Mouse (Mus musculus) limb, embryonic 13.5 days (tissue): ENCODE results near the gene Gtf2h3. TPM values are rescaled to one million over a fixed set of nuclear protein-coding genes. Genes with fewer than 3 reads are reported as not detected.
"Not testable (repeated sequence)": the region's sequence is repeated elsewhere in the genome, so short reads cannot be mapped to it uniquely, and the experiment has no call there.

ENCODE experiments used
- ATAC-seq: fragments of 200-750 bp; cut with Nextera tagmentation; 2 replicates; pipeline ENCODE4 v1.8.0; 2017; ENCODE audit warnings: low read depth, moderate number of reproducible peaks, moderate TSS enrichment; ENCODE audit not compliant: low FRiP score
- H3K27ac ChIP-seq: fragments of 300-500 bp; sonication (generic); 2 replicates; pipeline ENCODE4 v1.5.1; 2015; ENCODE audit warnings: inconsistent platforms, mild to moderate bottlenecking, moderate library complexity
- H3K27me3 ChIP-seq: fragments of 300-500 bp; sonication (generic); 2 replicates; pipeline ENCODE4 v1.6.1; 2015; ENCODE audit warnings: mild to moderate bottlenecking, inconsistent platforms
- H3K36me3 ChIP-seq: fragments of 300-500 bp; sonication (generic); 2 replicates; pipeline ENCODE4 v1.6.1; 2015; ENCODE audit warnings: inconsistent platforms, mild to moderate bottlenecking, moderate library complexity
- H3K4me1 ChIP-seq: fragments of 300-500 bp; sonication (generic); 2 replicates; pipeline ENCODE4 v1.6.1; 2015; ENCODE audit warnings: inconsistent platforms
- H3K4me2 ChIP-seq: fragments of 300-500 bp; sonication (generic); replicated peaks from 2 replicates; pipeline ENCODE4 v1.6.1; 2015; ENCODE audit warnings: inconsistent platforms, mild to moderate bottlenecking, moderate library complexity
- H3K4me3 ChIP-seq: fragments of 300-500 bp; sonication (generic); 2 replicates; pipeline ENCODE4 v1.5.1; 2015; ENCODE audit warnings: moderate library complexity, mild to moderate bottlenecking, inconsistent platforms
- H3K9ac ChIP-seq: fragments of 300-500 bp; sonication (generic); 2 replicates; pipeline ENCODE4 v1.6.1; 2015; ENCODE audit warnings: mild to moderate bottlenecking, inconsistent platforms
- H3K9me3 ChIP-seq: fragments of 300-500 bp; sonication (generic); 2 replicates; pipeline ENCODE4 v1.6.1; 2016; ENCODE audit warnings: inconsistent platforms
- WGBS: fragments of 180-500 bp; shearing (Covaris S2); methylation state at CpG from one replicate; pipeline ENCODE4 v1.1.7; 2015; 5-methylcytosine and 5-hydroxymethylcytosine counted together
- polyA plus RNA-seq: library from polyadenylated mRNA; unstranded; fragments of >200 nt; fragmentation: Nextera tagmentation; extraction: Ambion mirVana; gene quantifications from 2 replicates; pipeline ENCODE4 v1.2.1, GENCODE M21; 2015

Gtf2h3 gene
- polyA plus RNA-seq, 1 experiment from 2014 or later = 78.5 TPM

DNA sequence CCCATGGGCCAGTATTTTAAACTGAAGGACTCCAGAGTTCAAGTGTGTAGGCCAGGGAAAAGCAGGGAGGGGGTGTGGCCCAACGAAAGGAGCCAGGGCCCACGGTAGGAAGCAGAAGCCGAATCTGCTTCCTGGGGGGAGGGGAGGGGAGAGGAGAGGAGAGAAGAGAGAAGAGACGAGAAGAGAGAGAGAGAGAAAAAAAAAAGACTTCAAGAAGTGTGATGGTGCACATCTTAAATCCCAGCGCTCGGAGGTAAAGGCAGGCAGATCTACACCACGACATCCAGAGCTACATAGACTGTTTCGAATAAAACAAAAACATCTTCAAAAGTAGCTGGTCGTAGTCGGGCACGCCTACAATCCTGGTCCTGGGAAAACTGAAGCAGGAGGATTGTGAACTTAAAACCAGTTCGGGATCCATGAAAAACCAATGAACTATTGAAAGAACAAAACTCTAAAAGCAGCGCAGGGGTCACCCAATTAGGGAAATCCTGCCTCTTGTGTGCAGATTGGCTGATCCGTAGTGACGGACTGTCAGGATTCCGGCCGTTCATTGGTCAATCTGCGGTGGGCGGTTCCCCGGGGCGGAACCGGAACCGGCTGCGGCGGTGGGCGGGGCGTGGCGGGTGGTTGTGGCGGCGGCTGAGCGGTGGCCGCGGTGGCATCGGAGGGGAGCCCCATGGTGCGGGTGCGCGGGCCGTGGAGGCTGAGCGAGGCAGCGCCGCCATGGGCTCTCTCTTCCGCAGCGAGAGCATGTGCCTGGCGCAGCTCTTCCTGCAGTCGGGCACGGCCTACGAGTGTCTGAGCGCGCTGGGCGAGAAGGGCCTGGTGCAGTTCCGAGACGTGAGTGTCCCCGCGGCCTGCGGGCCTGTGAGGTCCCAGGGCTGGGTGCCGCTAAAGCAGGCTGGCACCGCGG, 49.8 kb downstream of the Gtf2h3 start, which contains the start of gene Atp6v0a2:
TSS of gene Atp6v0a2 (plus strand) at position 129 of the 916 bp plus-strand sequence.
- Histone ChIP-seq H3K9me3 (no peaks in the 10 kb centered on the region), H3K27me3 (no peaks in the 10 kb centered on the region), H3K4me3 (peak within 1 kb of the TSS; percentile 98), H3K36me3 (peaks cover 9% of the 10 kb centered on the region; the same call in 1 of the 2 replicates), H3K4me1 (peaks cover 16% of the 10 kb centered on the region), H3K9ac (peak within 1 kb of the TSS; percentile 93), H3K4me2 (peak within 1 kb of the TSS; percentile 94), H3K27ac (peak within 1 kb of the TSS; percentile 83)
- ATAC-seq = peak; percentile 94
- 0% methylated on average over 58 of the region's 58 CpGs for WGBS

DNA sequence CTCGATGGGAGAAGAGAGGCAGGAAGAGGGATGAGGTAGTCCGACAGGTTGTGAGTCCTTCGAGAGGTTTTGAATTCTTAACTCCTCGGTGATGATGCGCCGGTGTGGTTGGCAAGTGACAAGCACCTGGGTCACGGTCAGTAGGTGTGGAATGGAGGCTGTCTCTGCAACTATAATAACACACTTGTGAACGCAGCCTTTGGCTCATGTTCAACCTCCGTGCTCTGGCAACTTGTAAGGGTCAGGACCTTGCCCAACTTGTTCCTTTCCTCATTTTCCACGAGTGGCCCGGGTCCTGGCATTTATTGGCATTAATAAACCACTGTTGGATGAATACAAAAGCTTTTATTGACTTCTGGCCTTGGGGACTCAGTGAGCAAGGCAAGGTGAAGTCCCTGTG, 50.7 kb downstream of the Gtf2h3 start:
- WGBS = 19% methylated on average over 11 of the region's 11 CpGs
- Histone ChIP-seq H3K9ac (peak overlapping the region; percentile 93), H3K36me3 (peaks cover 18% of the 10 kb centered on the region), H3K4me2 (peak overlapping the region; percentile 94), H3K4me3 (peak overlapping the region; percentile 98), H3K9me3 (no peaks in the 10 kb centered on the region), H3K4me1 (peaks cover 16% of the 10 kb centered on the region), H3K27ac (no peak overlapping the region), H3K27me3 (no peaks in the 10 kb centered on the region)
- no peak for ATAC-seq

DNA sequence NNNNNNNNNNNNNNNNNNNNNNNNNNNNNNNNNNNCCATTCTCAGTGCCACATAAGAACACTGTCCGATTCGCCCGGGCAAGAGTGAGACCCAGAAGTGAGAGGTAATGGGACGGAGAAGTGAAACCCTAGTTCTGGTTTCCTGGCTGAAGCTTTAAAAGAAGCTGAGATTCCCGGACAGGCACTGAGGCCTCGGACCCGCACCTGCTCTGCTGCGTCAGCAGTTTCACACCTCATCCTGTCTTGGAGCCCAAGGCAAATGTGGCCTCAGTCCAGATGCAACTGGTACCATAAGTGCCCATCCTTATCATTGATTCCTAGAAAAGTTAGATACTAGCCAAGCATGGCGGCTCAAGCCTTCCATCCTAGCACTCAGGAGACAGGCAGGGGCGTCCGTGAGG, 52.7 kb downstream of the Gtf2h3 start:
- H3K27me3 ChIP-seq = no peaks in the 10 kb centered on the region
- H3K27ac ChIP-seq = no peak overlapping the region
- no peak for ATAC-seq
- WGBS = 89% methylated on average over 8 of the region's 11 CpGs
- H3K4me1 ChIP-seq = peaks cover 16% of the 10 kb centered on the region
- H3K9me3 ChIP-seq = no peaks in the 10 kb centered on the region
- no peak overlapping the region for H3K4me3 ChIP-seq
- H3K36me3 ChIP-seq = peaks cover 38% of the 10 kb centered on the region
- no peak overlapping the region for H3K9ac ChIP-seq
- H3K4me2 ChIP-seq = no peak overlapping the region

DNA sequence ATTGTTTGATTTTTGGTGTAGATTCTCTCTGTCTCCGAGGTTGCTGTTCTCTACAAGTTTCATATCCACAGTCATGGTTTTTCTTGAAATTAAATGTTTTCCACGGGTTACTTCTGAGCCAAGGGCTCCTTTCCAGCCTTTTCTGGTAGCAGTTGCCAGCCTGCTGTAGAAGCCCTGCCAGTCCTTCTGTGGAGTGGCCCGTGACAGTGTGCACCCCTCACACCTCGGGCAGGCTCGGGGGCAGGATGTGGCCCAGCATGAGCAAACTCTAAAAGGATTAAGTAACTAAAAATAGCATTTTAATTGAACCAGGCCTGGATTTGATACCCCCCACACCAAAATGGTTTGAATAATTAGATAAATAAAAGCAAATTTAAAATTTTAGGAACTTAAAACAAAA, 53.5 kb downstream of the Gtf2h3 start:
- H3K27ac ChIP-seq = no peak overlapping the region
- H3K9ac ChIP-seq = 0 out of 2 replicates have a peak overlapping the region, but pooled peaks have one; percentile 19
- no peaks in the 10 kb centered on the region for H3K27me3 ChIP-seq
- 58% methylated on average over 5 of the region's 5 CpGs for WGBS
- peaks cover 16% of the 10 kb centered on the region for H3K4me1 ChIP-seq
- no peaks in the 10 kb centered on the region for H3K9me3 ChIP-seq
- no peak for ATAC-seq
- peaks cover 46% of the 10 kb centered on the region for H3K36me3 ChIP-seq
- H3K4me3 ChIP-seq = no peak overlapping the region
- no peak overlapping the region for H3K4me2 ChIP-seq

DNA sequence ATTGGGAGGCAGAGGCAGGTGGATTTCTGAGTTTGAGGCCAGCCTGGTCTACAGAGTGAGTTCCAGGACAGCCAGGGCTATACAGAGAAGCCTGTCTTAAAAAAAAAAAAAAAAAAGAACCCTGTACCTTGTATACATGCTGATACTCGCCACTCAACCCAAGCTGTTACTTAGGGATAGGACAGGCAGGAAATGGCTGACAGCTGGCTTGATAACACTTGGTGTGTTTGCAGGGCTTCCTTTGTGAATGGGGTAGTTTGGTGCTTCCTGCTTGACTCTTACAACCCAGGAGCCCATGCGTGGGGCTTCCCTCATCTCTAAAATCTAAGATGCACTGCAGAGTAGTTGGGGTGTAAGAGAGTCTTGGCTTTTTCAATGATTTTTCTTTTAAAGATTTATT, 54.5 kb downstream of the Gtf2h3 start:
- Histone ChIP-seq H3K4me1 (peaks cover 11% of the 10 kb centered on the region), H3K4me3 (no peak overlapping the region), H3K9ac (no peak overlapping the region), H3K27me3 (no peaks in the 10 kb centered on the region), H3K9me3 (no peaks in the 10 kb centered on the region), H3K36me3 (peaks cover 55% of the 10 kb centered on the region), H3K27ac (no peak overlapping the region), H3K4me2 (no peak overlapping the region)
- WGBS = 75% methylated on average over 2 of the region's 2 CpGs
- ATAC-seq = no peak

DNA sequence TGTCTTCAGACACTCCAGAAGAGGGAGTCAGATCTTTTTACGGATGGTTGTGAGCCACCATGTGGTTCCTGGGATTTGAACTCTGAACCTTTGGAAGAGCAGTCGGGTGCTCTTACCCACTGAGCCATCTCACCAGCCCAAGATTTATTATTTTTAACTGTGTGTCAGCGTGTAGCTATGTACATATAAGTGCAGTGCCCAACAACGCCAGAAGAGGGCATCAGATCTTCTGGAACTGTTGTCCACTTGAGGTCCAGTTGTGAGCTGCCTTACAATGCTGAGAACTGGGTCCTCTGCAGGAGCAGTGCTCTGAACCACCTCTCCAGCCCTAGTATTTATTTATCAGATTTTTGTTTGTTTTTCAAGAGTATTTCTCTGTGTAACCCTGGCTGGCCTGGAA, 56.1 kb downstream of the Gtf2h3 start:
- ATAC-seq, H3K4me3 ChIP-seq, H3K27me3 ChIP-seq, H3K4me1 ChIP-seq, H3K27ac ChIP-seq, H3K4me2 ChIP-seq, H3K9ac ChIP-seq, H3K9me3 ChIP-seq: not testable (repeated sequence)
- peaks cover 71% of the 10 kb centered on the region for H3K36me3 ChIP-seq
- 88% methylated on average over 4 of the region's 4 CpGs for WGBS

DNA sequence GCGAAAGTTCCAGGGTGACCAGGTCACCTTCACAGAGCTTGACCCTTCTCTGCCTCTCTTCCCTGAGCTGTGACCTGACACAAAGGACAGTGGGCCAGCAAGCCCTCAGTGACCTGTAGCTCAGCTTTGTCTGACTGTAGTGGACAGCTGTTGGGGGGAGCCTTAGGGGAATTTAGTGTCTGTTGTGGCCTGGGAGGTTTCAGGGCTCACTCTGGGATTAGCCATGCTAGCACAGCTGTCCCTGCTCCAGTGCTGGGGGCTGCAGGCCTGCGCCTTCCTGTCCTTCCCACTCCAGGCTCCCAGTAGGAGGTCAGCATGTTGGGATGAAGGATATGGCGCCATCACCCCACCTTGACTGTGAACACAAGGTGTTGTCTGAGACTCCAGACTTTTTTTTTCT, 57.2 kb downstream of the Gtf2h3 start:
- no peak for ATAC-seq
- Histone ChIP-seq H3K4me3 (no peak overlapping the region), H3K27me3 (no peaks in the 10 kb centered on the region), H3K4me1 (no peaks in the 10 kb centered on the region), H3K9me3 (no peaks in the 10 kb centered on the region), H3K27ac (no peak overlapping the region), H3K36me3 (peaks cover 79% of the 10 kb centered on the region), H3K9ac (no peak overlapping the region), H3K4me2 (no peak overlapping the region)
- whole genome bisulfite sequencing = 94% methylated on average over 3 of the region's 3 CpGs

DNA sequence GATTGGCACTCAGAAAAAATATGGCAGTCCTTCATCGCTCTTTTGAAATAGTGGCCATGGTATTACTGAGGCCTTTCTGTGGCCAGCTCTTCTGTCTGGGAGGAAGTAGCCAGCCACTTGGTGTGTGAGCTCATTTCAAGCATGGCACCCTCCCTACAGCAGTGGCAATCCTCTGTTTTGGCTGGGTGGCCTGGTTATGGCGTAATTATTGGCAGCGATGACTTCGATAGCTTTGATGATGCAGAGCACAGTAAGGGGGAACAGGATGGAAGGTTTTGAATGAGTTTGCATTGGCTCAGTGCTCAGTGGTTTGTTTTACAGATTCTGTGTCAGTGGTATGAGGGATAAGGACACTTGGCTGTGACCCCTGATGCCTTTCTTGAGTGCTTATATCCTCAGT, 57.8 kb downstream of the Gtf2h3 start:
- Histone ChIP-seq H3K27ac (no peak overlapping the region), H3K4me2 (no peak overlapping the region), H3K9me3 (no peaks in the 10 kb centered on the region), H3K9ac (no peak overlapping the region), H3K27me3 (no peaks in the 10 kb centered on the region), H3K4me1 (no peaks in the 10 kb centered on the region), H3K4me3 (no peak overlapping the region), H3K36me3 (peaks cover 84% of the 10 kb centered on the region)
- WGBS = 95% methylated on average over 4 of the region's 4 CpGs
- no peak for ATAC-seq

DNA sequence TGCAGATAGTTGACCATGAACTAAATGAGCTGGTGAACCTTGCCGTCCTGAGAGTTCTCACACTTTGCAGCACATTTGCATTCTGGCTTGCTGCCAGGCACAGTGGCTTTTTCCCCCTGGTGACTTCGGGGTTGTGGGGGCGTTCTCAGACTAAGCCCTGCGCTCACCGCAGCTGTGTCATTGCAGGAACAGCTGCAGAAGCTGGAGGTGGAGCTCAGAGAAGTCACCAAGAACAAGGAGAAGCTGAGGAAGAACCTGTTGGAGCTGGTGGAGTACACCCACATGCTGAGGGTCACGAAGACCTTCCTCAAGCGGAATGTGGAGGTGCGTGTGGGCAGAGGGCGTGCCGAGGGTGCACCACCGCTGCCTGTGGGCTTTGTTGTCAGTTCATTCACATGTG, 58.4 kb downstream of the Gtf2h3 start:
- Histone ChIP-seq H3K4me2 (no peak overlapping the region), H3K36me3 (peaks cover 90% of the 10 kb centered on the region), H3K9me3 (no peaks in the 10 kb centered on the region), H3K27me3 (no peaks in the 10 kb centered on the region), H3K4me3 (no peak overlapping the region), H3K9ac (no peak overlapping the region), H3K27ac (no peak overlapping the region), H3K4me1 (no peaks in the 10 kb centered on the region)
- 87% methylated on average over 11 of the region's 11 CpGs for WGBS
- no peak for ATAC-seq

DNA sequence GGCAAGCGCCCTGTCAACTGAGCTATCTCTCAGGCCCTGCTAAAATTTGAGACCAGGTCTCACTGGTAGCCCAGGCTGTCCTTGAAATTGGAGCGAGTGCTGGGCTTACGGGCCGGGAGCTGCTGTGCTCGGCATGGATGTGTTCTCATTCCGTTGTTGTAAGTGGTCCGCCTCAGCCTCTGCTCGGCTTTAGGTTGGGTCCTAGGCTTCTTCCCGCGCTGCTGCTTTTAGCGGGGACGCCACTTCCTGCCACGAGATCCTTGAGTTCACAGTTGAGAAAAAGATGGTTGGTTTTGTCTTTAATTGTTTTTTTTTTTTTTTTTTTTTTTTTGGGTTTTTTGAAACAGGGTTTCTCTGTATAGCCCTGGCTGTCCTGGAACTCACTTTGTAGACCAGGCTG, 58.9 kb downstream of the Gtf2h3 start:
- peaks cover 96% of the 10 kb centered on the region for H3K36me3 ChIP-seq
- WGBS = 98% methylated on average over 13 of the region's 13 CpGs
- no peaks in the 10 kb centered on the region for H3K27me3 ChIP-seq
- H3K4me1 ChIP-seq = no peaks in the 10 kb centered on the region
- no peak for ATAC-seq
- no peak overlapping the region for H3K27ac ChIP-seq
- H3K4me2 ChIP-seq = no peak overlapping the region
- no peaks in the 10 kb centered on the region for H3K9me3 ChIP-seq
- no peak overlapping the region for H3K9ac ChIP-seq
- H3K4me3 ChIP-seq = no peak overlapping the region
